Comparison of ENCODE assay signal across 9 mouse cellular contexts in genomic region chr7:28100596-28101590, GRCm38 (mm10). TPM values are rescaled to one million over a fixed set of nuclear protein-coding genes. Genes with fewer than 3 reads are reported as not detected.
A peak's percentile ranks its signal among the peaks of the same experiment; 100 is the strongest.
DNase-seq lines count a peak whose midpoint lies in the region; ATAC-seq and TF ChIP-seq lines count a peak whose summit lies in the region.
"Had no signal": no experiment of that assay in that cellular context is flagged by ENCODE, and none has a peak within 500 bp of the region (broad histone marks: within the 10 kb centered on the region; RNA-seq: fewer than 3 reads in every experiment).

No protein-coding gene starts in this region.

- H3K4me2 ChIP-seq in liver, postnatal 0 days (ENCODE audit: low read depth, low read length): no peak overlapping the region
- H3K4me2 ChIP-seq in midbrain, embryonic 15.5 days: no peak overlapping the region
- H3K4me2 ChIP-seq: limb, embryonic 15.5 days had no signal

- H3K4me1 ChIP-seq in liver, postnatal 0 days (ENCODE audit: insufficient read depth): no peaks in the 10 kb centered on the region
- 0 out of 2 replicates have a peak, but pooled peaks cover 3% of the 10 kb centered on the region for H3K4me1 ChIP-seq in midbrain, embryonic 15.5 days

- 0 out of 2 replicates have a peak, but pooled peaks cover 3% of the 10 kb centered on the region for H3K9me3 ChIP-seq in liver, postnatal 0 days (ENCODE audit: low read length)
- H3K9me3 ChIP-seq in midbrain, embryonic 15.5 days: no peaks in the 10 kb centered on the region

- TF ChIP-seq CTCF in brain, embryonic 14.5 days (IDR thresholded peaks at IDR 0.05; ENCODE audit: borderline replicate concordance, extremely low read depth, insufficient read depth, insufficient read length): 0 out of 2 replicates have a peak, but pooled peaks have one; percentile 12
- TF ChIP-seq CTCF in liver, postnatal 0 days (IDR thresholded peaks at IDR 0.05; ENCODE audit: low read depth): peak; percentile 55

- ATAC-seq in liver, postnatal 0 days: no peak
- ATAC-seq in midbrain, embryonic 15.5 days (replicated peaks): no peak

- no peak overlapping the region for H3K4me3 ChIP-seq in liver, postnatal 0 days (ENCODE audit: low read depth, low read length)
- no peak overlapping the region for H3K4me3 ChIP-seq in midbrain, embryonic 15.5 days
- H3K4me3 ChIP-seq: limb, embryonic 15.5 days had no signal

- TF ChIP-seq POLR2A in brain, embryonic 14.5 days (IDR thresholded peaks at IDR 0.05; ENCODE audit: borderline replicate concordance, extremely low read depth, insufficient read depth, insufficient read length, poor library complexity, severe bottlenecking): no peak

- no peak overlapping the region for H3K27ac ChIP-seq in liver, postnatal 0 days (ENCODE audit: low read depth)
- H3K27ac ChIP-seq in midbrain, embryonic 15.5 days: no peak overlapping the region
- H3K27ac ChIP-seq: limb, embryonic 15.5 days had no signal

- no peak overlapping the region for H3K9ac ChIP-seq in liver, postnatal 0 days (replicated peaks)
- H3K9ac ChIP-seq in midbrain, embryonic 15.5 days: no peak overlapping the region
- H3K9ac ChIP-seq: limb, embryonic 15.5 days had no signal

- WGBS in liver, postnatal 0 days (ENCODE audit: insufficient replicate concordance): 62% methylated on average over 17 of the region's 17 CpGs
- WGBS in midbrain, embryonic 15.5 days: 64% methylated on average over 17 of the region's 17 CpGs

- TF ChIP-seq EP300 in liver, postnatal 0 days (IDR thresholded peaks at IDR 0.05; ENCODE audit: low read depth): no peak

- no peaks in the 10 kb centered on the region for H3K36me3 ChIP-seq in liver, postnatal 0 days (replicated peaks; ENCODE audit: insufficient read depth, low read length)
- no peaks in the 10 kb centered on the region for H3K36me3 ChIP-seq in midbrain, embryonic 15.5 days (replicated peaks)
- H3K36me3 ChIP-seq: limb, embryonic 15.5 days had no signal

- DNase-seq in heart, adult 11 months: peak; percentile 65
- no peak for DNase-seq in heart, adult 9 months (ENCODE audit: low spot score in 2 of 2)
- DNase-seq in right cerebral cortex, adult 18-20 months: peak; percentile 14
- DNase-seq in right cerebral cortex, postnatal 36 days (ENCODE audit: low spot score in 2 of 2): no peak
- peak; percentile 0 for DNase-seq in brain, embryonic 14.5 days (ENCODE audit: low read depth)
- peak; percentile 54 for DNase-seq in liver, postnatal 0 days
- DNase-seq in thymus, postnatal 14 days: peak; percentile 61

- no peaks in the 10 kb centered on the region for H3K27me3 ChIP-seq in liver, postnatal 0 days (ENCODE audit: insufficient read depth, low read length)
- H3K27me3 ChIP-seq in midbrain, embryonic 15.5 days (replicated peaks): 0 out of 2 replicates have a peak, but pooled peaks cover 2% of the 10 kb centered on the region

RNA-seq across cellular contexts. Expression of gene 9530053A07Rik, which starts 28.4 kb away (rescaled TPM):
- 0.04 and 0.05 TPM in 2 replicates for polyA plus RNA-seq in brain, embryonic 14.5 days (2012; rRNA removed)
- 0.01 TPM in 1 of 2 replicates, not detected in the other for polyA plus RNA-seq in liver, postnatal 0 days (2015; fragmentation: Nextera tagmentation; extraction: Ambion mirVana)
- 0.05 and 0.06 TPM in 2 replicates for polyA plus RNA-seq in midbrain, embryonic 15.5 days (2015; fragmentation: Nextera tagmentation; extraction: Ambion mirVana)
- polyA plus RNA-seq: limb, embryonic 15.5 days had no signal

RNA-seq across cellular contexts. Expression of gene Fcgbp, which starts 29.9 kb away (rescaled TPM):
- polyA plus RNA-seq in brain, embryonic 14.5 days (2012; rRNA removed): 0.20 and 0.22 TPM in 2 replicates
- 0.12 TPM in 1 of 2 replicates, not detected in the other for polyA plus RNA-seq in liver, postnatal 0 days (2015; fragmentation: Nextera tagmentation; extraction: Ambion mirVana)
- polyA plus RNA-seq in midbrain, embryonic 15.5 days (2015; fragmentation: Nextera tagmentation; extraction: Ambion mirVana): 0.51 and 0.66 TPM in 2 replicates

RNA-seq across cellular contexts. Expression of gene Psmc4, which starts 51.0 kb away (rescaled TPM):
- 228 and 275 TPM in 2 replicates for polyA plus RNA-seq in brain, embryonic 14.5 days (2012; rRNA removed)
- 108 and 114 TPM in 2 replicates for polyA plus RNA-seq in liver, postnatal 0 days (2015; fragmentation: Nextera tagmentation; extraction: Ambion mirVana)
- polyA plus RNA-seq in midbrain, embryonic 15.5 days (2015; fragmentation: Nextera tagmentation; extraction: Ambion mirVana): 296 and 299 TPM in 2 replicates

Comparison
In these comparisons a context has a peak if more than half of its experiments do, and no peak if none do; other contexts are left out.
1. DNase-seq: peak in heart, adult 11 months (single experiment), right cerebral cortex, adult 18-20 months (single experiment), brain, embryonic 14.5 days (single experiment), liver, postnatal 0 days (single experiment) and thymus, postnatal 14 days (single experiment); none in heart, adult 9 months (0 of 2) and right cerebral cortex, postnatal 36 days (0 of 2).